Mouse (Mus musculus): ENCODE results near the gene Gsg1l.

Gene Gsg1l

DNA sequence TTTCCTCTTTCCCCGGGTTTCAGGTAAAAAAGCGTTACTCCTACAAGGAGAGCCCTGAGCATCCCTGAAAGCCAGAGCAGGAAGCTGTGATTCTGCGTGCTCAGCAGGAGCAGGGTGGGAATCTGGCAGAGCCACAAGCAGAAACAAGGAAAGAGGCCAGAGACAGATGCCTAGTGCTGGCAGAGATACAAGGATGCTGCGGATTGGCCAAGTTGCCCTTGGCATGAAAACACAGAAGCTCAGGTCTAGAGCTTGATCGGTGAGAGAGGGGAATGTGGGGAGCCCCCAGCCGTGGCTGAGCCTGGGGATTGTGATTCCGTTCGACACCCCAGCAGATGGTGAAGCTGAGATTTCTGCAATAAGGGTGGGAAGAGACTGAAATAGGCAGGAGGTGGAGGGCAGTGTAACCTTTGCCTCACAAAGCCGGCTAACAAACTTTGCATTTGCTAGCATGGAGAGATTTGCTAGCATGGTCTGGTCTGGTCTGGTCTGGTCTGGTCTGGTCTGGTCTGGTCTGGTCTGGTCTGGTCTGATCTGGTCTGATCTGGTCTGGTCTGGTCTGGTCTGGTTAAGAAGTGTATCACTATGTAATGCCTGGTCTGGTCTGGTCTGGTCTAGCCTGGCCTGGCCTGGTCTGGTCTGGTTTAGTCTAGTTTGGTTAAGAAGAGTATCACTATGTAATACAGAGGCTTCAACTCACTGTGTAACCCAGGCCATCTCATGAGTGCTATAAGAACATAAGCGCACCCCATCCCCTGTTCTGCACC is 50.4 kb downstream of the Gsg1l start:
- no peak for DNase-seq

DNA sequence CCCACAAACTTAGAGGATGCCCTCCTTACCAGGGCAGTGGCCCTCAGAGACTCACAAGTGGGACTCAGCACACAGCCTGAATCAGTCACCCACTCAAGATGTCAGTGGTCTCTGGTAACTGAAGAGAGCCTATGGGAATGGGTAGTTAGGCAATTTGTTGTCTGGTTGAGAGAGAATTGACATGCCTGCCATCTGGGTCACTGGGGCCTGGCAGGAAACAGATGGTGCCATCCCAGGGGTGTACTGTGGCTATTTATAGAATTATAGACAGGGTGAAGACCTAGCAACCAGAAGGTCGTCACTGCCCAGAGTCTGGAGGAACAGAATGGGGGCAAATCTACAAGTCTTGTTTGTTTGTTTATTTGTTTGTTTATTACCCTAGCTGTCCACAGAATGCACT is 54.8 kb downstream of the Gsg1l start:
- DNase-seq = no peak

GRCm38 (mm10) chr7:126026600-126026999 is 55.6 kb downstream of the Gsg1l start:
- no peak for DNase-seq

DNA sequence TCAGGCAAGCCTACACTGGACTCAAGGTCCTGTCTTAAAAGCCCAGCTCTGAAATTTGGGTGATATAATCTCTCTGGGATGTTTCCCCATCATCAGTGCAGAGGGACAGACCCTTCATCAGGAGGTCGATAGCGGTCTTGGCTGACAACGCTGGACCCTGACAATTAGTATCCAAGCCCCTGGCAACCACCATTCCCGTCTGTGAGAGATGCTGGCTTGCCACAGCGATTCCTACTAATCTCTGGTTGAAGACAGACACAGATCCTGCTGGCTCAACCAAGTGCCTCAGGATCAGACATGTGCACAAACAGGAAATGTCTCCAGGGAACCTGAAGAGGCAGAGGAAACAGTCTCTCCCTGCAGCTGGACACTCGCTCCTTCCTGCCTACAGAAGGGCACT is 62.2 kb downstream of the Gsg1l start:
- DNase-seq = no peak

- DNase-seq = no peak
Measured at GRCm38 (mm10) chr7:126019321-126019720, 62.9 kb downstream of the Gsg1l start.

GRCm38 (mm10) chr7:126017455-126017854 is 64.8 kb downstream of the Gsg1l start:
- DNase-seq = no peak

DNA sequence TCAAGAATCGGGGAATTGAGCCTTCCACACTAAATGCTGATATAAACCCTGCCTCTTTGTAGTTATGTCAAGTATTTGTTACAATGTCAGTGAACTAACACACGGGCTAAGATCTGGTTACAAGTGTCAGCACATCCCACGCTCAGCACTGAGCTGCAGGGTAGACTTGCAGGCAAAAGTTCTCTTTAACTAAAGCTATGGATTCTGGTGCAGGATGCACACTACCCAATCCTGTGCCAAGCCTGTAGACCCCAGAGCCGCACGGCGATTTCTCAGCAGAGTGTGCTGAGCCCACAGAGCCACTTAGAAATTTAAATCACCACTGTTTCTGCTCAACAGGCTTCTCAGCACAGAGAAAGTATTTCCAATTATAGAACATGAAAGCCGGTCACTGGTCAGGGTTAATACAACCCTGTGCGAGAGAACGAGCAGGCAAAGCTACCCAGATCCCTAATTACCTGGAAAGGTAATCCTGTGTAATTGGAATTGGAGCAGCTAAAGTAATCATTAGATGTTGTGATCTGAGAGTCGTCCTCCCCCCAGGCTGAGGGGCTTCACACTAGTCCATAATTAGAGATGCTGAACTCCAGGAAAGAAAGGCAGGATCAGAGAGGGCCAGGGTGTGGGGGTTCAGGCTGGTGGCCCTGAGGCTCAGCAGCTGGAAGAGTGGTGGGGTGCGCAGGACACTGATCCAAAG is 69.7 kb downstream of the Gsg1l start:
- DNase-seq = no peak

- DNase-seq = no peak
Measured at GRCm38 (mm10) chr7:126008789-126009148, 73.4 kb downstream of the Gsg1l start.

GRCm38 (mm10) chr7:126008139-126008788 is 73.9 kb downstream of the Gsg1l start:
- DNase-seq = no peak

DNA sequence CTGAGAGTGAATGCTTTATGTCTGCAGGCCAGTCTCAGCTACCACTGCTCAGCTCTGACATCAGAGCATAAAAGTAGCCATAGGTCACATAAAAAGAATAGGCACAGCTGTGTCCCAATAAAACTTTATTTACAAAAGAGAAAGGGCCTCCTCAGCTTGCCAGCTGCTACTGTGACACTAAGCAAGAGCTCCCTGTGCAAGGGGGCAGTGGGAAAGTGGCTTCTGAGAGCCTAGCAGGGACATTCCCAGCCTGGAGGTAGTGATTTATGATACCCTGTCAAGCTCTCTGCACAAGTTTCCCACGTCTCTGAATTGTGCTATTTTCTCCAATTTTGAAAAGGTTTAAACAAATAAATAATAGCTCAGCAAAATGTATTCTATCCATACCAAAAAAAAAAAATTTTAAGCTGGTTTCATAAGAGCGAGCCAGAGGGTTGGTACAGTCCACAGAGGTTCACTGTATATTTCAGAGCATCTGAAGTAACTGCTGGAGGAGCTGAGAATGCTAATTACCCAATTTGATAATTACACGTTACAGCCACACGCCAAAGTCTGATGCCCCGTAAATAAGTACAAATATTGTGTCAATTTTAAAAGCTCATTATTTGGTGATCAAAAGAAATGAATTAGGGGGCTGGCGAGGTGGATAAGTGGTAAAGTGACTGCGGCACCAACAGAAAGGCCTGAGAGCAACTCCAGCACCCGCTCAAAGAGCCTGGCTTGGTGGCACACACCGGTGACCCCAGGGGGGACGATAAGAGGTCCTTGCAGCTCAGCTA is 74.9 kb downstream of the Gsg1l start:
- no peak for DNase-seq

DNA sequence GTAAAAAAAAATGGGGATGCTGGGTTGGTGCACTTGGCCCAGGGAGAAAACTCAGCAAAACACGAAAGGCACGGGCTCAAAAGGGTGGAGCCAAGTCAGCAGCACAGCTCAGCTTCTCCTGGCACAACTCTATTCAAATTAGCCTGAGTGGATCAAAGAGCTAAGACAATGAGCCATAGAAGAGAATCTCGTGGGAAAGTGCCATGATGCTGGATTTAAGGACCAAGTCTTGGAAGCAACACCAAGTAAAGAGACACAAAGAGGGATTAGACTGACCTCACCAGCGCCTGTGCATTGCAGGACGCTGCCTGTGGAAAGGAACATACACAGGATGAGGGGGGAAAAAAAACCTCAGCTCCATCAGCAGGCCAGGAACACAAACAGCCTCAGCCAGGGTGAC is 76.9 kb downstream of the Gsg1l start:
- no peak for DNase-seq

DNA sequence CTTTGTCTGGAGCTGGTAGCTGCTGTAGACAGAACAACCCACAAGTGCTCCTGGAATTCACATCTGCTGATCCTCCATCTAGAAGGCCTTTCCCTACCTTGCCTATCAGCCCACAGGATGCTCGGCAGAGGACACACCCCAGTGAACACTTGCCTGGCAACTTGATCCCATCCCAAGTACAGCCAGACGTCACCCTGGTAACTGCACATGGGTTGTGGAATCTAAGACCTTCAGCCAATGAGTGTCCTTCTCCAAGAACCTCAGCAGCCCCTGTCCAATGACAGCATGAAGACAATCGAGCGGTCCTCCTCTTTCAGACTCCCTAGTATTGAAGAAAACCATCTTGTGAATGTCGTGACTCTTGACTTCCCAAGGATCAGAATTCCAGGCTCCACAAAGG is 80.5 kb downstream of the Gsg1l start:
- DNase-seq = no peak

- DNase-seq = no peak
Measured at GRCm38 (mm10) chr7:125999921-126000320, 82.3 kb downstream of the Gsg1l start.

- no peak for DNase-seq
Measured at GRCm38 (mm10) chr7:125996151-125996550, 86.1 kb downstream of the Gsg1l start.

GRCm38 (mm10) chr7:125992356-125992891 is 89.8 kb downstream of the Gsg1l start:
- DNase-seq = no peak

DNA sequence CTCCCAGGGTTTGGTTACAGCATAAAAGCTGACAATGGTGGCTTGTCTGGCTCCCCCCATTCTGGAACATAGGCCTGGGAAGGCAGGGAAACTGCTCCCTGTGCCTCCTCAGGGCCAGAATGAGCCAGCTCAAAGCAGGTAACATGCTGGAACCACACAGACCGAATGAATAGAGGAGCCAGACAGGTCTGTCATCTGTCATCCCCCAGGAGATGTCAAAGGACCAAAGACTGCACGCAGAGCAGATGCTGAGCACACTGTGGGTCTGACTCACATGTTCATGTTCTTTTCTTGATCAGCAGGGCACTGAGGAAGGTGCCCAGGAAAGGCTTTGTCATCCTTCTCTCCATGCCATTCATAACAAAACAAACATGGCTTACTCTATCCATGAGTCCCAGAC is 90.4 kb downstream of the Gsg1l start:
- no peak for DNase-seq

DNA sequence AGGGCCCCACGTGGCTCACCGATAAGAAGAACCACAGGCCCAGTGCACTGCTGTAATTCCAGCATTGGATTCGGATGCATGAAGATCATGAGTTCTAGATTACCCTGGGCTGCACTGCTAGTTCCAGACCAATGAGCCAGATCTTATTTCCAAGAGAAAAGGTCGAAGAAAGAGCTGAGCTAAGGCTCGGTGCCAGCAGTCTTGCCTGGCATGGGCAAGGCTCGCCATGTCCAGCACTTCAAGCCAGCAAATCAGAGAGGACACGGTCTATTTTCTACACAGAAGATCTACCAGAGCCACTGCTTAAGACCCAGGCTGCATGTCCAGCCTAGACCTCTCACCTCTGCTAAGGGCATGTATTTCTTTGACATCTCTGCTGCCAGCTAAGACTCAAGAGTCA is 92.2 kb downstream of the Gsg1l start:
- DNase-seq = no peak

GRCm38 (mm10) chr7:125989489-125989888 is 92.7 kb downstream of the Gsg1l start:
- DNase-seq = no peak

DNA sequence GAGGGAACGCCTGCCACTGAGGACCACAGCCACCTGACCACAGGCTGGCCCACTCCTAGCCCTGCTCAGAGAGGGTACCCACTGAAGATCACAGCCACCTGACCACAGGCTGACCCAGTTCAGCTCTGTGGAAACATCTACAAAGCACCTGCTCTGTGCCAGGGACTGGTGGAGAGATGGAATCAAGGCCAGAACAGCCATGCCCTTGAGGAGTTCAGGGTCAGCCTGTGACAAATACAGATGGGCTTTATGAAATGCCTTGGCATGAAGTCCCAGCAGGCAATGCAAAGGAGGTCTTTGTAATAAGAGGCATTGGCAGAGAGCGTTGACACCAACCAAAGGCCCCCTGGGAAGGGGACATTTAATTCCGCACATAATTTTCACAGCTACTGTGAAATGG is 93.9 kb downstream of the Gsg1l start:
- DNase-seq = no peak

DNA sequence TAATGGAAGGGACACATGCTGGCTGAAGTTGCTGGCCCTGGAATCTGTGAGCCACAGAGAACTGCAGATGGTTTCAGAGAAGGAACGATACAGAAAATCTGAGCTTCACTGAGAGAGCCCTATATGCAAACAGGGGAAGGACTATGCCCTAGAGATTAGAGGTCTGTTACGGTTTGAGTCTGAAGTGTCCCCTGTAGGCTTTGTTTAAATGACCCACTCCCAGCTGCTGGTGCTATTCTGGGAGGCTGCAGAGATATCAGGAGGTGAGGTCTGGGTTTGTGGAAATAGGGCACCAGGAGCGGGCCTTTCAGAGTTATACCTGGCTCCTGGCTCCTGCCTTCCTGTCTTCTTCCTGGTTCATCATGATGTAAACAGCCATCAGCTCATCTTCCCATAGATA is 95.1 kb downstream of the Gsg1l start:
- no peak for DNase-seq

GRCm38 (mm10) chr7:125985565-125985964 is 96.6 kb downstream of the Gsg1l start:
- DNase-seq = no peak

- no peak for DNase-seq
Measured at GRCm38 (mm10) chr7:125983902-125984841, 98.0 kb downstream of the Gsg1l start.

Data from liver (tissue).